Mouse (Mus musculus): Measurements from ENCODE around the gene Shisa9. TPM values are rescaled to one million over a fixed set of nuclear protein-coding genes. Genes with fewer than 3 reads are reported as not detected.
"Not testable (repeated sequence)": the region's sequence is repeated elsewhere in the genome, so short reads cannot be mapped to it uniquely, and the experiment has no call there.

Shisa9 gene
- total and polyA plus RNA-seq, 3 experiments: not detected

DNA sequence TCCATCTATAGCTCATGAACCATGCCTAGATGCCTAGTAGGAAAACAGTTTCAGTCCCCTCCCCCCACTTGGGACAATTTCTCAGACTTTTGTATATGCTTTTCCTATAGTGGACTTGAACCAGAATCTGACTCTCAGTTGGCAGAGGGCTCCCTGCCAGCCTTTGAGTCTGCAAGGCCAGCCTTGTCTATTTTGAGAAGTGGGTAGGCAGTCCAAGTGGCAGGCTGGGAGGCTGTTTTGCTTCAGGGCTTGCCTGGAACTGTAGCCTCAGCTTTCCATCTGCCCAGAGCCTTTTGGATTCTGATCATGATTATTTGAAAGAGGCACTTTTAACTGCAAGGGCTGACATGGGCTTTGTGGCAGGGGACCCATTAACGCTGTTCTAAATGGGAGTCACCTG lies 23.2 kb upstream of the Shisa9 start:
- Histone ChIP-seq H3K27me3 (replicated peaks) (peaks cover 11% of the 10 kb centered on the region), H3K36me3 (replicated peaks in 1 of 2; ENCODE audit: control insufficient read depth in 1 of 2, insufficient read depth in 1 of 2, low read length in 1 of 2) (no peaks in the 10 kb centered on the region), H3K9me3 (replicated peaks; ENCODE audit: low read length) (peaks cover 5% of the 10 kb centered on the region), H3K4me2 (ENCODE audit: insufficient read depth, low read depth, poor library complexity, severe bottlenecking) (no peak overlapping the region), H3K27ac (ENCODE audit: insufficient read depth, low read depth) (no peak overlapping the region), H3K9ac (ENCODE audit: insufficient read depth, low read depth) (no peak overlapping the region), H3K4me3 (replicated peaks in 1 of 3; ENCODE audit: low read depth in 2 of 3, low read length in 2 of 3, poor library complexity in 1 of 3) (no peak overlapping the region), H3K79me2 (replicated peaks; ENCODE audit: control insufficient read depth, extremely low read depth, insufficient read depth, poor library complexity, severe bottlenecking) (no peaks in the 10 kb centered on the region), H3K4me1 (ENCODE audit: control insufficient read depth in 1 of 2, insufficient read depth in 2 of 2) (no peaks in the 10 kb centered on the region)
- no peak for DNase-seq (ENCODE audit: extremely low read depth)
- in situ Hi-C loops (cut with MboI; ENCODE audit: low pct_ligation_motif_present, low pct_unique_long_range_greater_than_20kb, low sequenced_read_pairs) (no loop called here), dilution Hi-C loops (cut with MboI; ENCODE audit: extremely low pct_ligation_motif_present, extremely low pct_unique_long_range_greater_than_20kb, low sequenced_read_pairs) (no loop called here)
- no peak for TF ChIP-seq UBTF (IDR thresholded peaks at IDR 0.05; ENCODE audit: low read depth, low read length)
- TF ChIP-seq SIN3A (IDR thresholded peaks at IDR 0.05; ENCODE audit: low read length): no peak
- TF ChIP-seq MAX (IDR thresholded peaks at IDR 0.05; ENCODE audit: low read length): no peak
- no peak for TF ChIP-seq HCFC1 (IDR thresholded peaks at IDR 0.05; ENCODE audit: low read depth, low read length)
- no peak for TF ChIP-seq ZMIZ1 (IDR thresholded peaks at IDR 0.05; ENCODE audit: low read depth, low read length)
- TF ChIP-seq USF1 (IDR thresholded peaks at IDR 0.05; ENCODE audit: low read depth, low read length): no peak
- TF ChIP-seq ZC3H11A (IDR thresholded peaks at IDR 0.05; ENCODE audit: low read depth, low read length): no peak
- no peak for TF ChIP-seq ZKSCAN1 (IDR thresholded peaks at IDR 0.05; ENCODE audit: borderline replicate concordance, low read depth, low read length)
- no peak for TF ChIP-seq NELFE (IDR thresholded peaks at IDR 0.05; ENCODE audit: low read depth, low read length)
- TF ChIP-seq MYC (IDR thresholded peaks at IDR 0.05; ENCODE audit: low read depth, low read length): no peak
- TF ChIP-seq GABPA (IDR thresholded peaks at IDR 0.05; ENCODE audit: insufficient replicate concordance, low read depth, low read length): no peak
- TF ChIP-seq CHD2 (IDR thresholded peaks at IDR 0.05; ENCODE audit: low read length): no peak
- no peak for TF ChIP-seq TCF12 (IDR thresholded peaks at IDR 0.05; ENCODE audit: low read depth, low read length)
- no peak for TF ChIP-seq MAFK (IDR thresholded peaks at IDR 0.05; ENCODE audit: insufficient replicate concordance, low read length)
- TF ChIP-seq POLR2A (IDR thresholded peaks at IDR 0.05; ENCODE audit: low read depth, low read length): no peak
- no peak for TF ChIP-seq MAZ (IDR thresholded peaks at IDR 0.05; ENCODE audit: low read depth, low read length)
- no peak for TF ChIP-seq NRF1 (IDR thresholded peaks at IDR 0.05; ENCODE audit: low read depth, low read length)

DNA sequence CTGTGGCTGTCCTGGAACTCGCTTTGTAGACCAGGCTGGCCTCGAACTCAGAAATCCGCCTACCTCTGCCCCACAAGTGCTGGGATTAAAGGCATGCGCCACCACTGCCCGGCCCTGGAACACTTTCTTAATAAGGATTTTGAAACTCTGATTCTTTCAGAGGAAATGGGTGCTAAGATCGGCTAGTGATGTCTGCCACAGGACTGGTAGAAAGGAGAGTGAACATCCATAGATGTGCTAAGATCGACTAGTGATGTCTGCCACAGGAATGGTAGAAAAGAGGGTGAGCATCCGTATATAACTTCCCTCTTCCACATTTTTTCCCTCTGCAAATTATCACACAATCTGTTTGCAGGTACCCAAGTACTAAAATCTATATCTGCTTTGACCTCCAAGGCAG lies 17.9 kb upstream of the Shisa9 start:
- no peak overlapping the region for H3K4me3 ChIP-seq (replicated peaks in 1 of 3; ENCODE audit: low read depth in 2 of 3, low read length in 2 of 3, poor library complexity in 1 of 3)
- no peaks in the 10 kb centered on the region for H3K79me2 ChIP-seq (replicated peaks; ENCODE audit: control insufficient read depth, extremely low read depth, insufficient read depth, poor library complexity, severe bottlenecking)
- no peak overlapping the region for H3K27ac ChIP-seq (ENCODE audit: insufficient read depth, low read depth)
- no peaks in the 10 kb centered on the region for H3K4me1 ChIP-seq (ENCODE audit: control insufficient read depth in 1 of 2, insufficient read depth in 2 of 2)
- dilution Hi-C loops (cut with MboI; ENCODE audit: extremely low pct_ligation_motif_present, extremely low pct_unique_long_range_greater_than_20kb, low sequenced_read_pairs): no loop called here
- no peak for DNase-seq (ENCODE audit: extremely low read depth)
- in situ Hi-C loops (cut with MboI; ENCODE audit: low pct_ligation_motif_present, low pct_unique_long_range_greater_than_20kb, low sequenced_read_pairs): no loop called here
- no peak overlapping the region for H3K4me2 ChIP-seq (ENCODE audit: insufficient read depth, low read depth, poor library complexity, severe bottlenecking)
- no peak overlapping the region for H3K9ac ChIP-seq (ENCODE audit: insufficient read depth, low read depth)
- H3K27me3 ChIP-seq (replicated peaks): peaks cover 11% of the 10 kb centered on the region
- no peak for TF ChIP-seq MAFK (IDR thresholded peaks at IDR 0.05; ENCODE audit: insufficient replicate concordance, low read length)
- TF ChIP-seq BHLHE40 (IDR thresholded peaks at IDR 0.05; ENCODE audit: low read depth, low read length): no peak
- no peaks in the 10 kb centered on the region for H3K36me3 ChIP-seq (replicated peaks in 1 of 2; ENCODE audit: control insufficient read depth in 1 of 2, insufficient read depth in 1 of 2, low read length in 1 of 2)
- peaks cover 13% of the 10 kb centered on the region for H3K9me3 ChIP-seq (replicated peaks; ENCODE audit: low read length)

- peak; percentile 34 for DNase-seq (ENCODE audit: extremely low read depth)
- H3K27ac ChIP-seq (ENCODE audit: insufficient read depth, low read depth); H3K9ac ChIP-seq (ENCODE audit: insufficient read depth, low read depth); dilution Hi-C loops (cut with MboI; ENCODE audit: extremely low pct_ligation_motif_present, extremely low pct_unique_long_range_greater_than_20kb, low sequenced_read_pairs); H3K4me3 ChIP-seq (replicated peaks in 1 of 3; ENCODE audit: low read depth in 2 of 3, low read length in 2 of 3, poor library complexity in 1 of 3); H3K36me3 ChIP-seq (replicated peaks in 1 of 2; ENCODE audit: control insufficient read depth in 1 of 2, insufficient read depth in 1 of 2, low read length in 1 of 2); H3K4me2 ChIP-seq (ENCODE audit: insufficient read depth, low read depth, poor library complexity, severe bottlenecking); H3K4me1 ChIP-seq (ENCODE audit: control insufficient read depth in 1 of 2, insufficient read depth in 2 of 2); H3K27me3 ChIP-seq (replicated peaks); H3K79me2 ChIP-seq (replicated peaks; ENCODE audit: control insufficient read depth, extremely low read depth, insufficient read depth, poor library complexity, severe bottlenecking); in situ Hi-C loops (cut with MboI; ENCODE audit: low pct_ligation_motif_present, low pct_unique_long_range_greater_than_20kb, low sequenced_read_pairs): not testable (repeated sequence)
- H3K9me3 ChIP-seq (replicated peaks; ENCODE audit: low read length): peaks cover 13% of the 10 kb centered on the region
These were observed 17.1 kb upstream of the Shisa9 start for GRCm38 (mm10) chr16:11966810-11967209.
